Mouse (Mus musculus): ENCODE measurements around the gene Sgk2.

The Sgk2 gene

GRCm38 (mm10) chr2:162987218-162987617, at the start of gene Sgk2:
TSS of gene Sgk2 (plus strand) at chr2:162987330.
- no peak for DNase-seq

- no peak for DNase-seq
These were observed 47.6 kb upstream of the Sgk2 start for GRCm38 (mm10) chr2:162939562-162939961.

DNA sequence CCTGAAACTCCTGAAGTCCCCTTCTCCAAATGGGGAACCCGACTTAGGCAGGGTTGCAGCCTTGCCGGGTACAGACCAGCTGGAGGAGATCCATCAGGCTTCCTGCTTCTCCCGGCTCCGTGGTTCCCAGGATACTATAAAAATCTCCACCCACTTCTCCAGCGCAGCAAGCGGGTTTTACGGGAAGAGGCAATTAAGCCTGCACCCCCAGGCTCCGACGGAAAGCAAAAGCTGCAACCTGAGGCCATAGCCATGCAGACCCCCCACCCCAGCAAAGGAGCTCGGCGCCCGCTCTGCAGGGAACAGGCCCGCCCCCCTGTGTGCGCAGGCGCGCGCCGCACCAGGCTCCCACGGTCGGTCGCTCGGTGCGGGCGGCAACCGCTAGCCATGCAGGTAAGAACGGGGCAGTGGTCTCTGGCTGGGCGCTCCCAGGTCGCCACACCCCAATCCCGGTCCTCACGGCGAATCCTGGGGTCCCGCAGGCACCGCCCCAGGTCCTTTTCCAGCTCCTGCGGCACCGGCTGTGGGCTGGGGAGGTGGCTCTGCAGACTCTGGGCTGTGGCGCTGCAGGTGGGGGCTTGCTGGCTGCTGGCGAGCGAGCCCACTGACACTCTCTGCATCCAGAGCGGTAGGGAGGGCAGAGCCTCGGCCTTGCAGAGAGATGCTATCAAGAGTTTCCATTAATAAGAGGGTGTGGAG, 43.8 kb upstream of the Sgk2 start, which contains the start of gene L3mbtl1:
Gene L3mbtl1 (plus strand): TSS at position 325 of the 699 bp plus-strand sequence.
- peak; percentile 43 for DNase-seq

- no peak for DNase-seq
These were observed 43.2 kb upstream of the Sgk2 start for GRCm38 (mm10) chr2:162943931-162944330.

DNA sequence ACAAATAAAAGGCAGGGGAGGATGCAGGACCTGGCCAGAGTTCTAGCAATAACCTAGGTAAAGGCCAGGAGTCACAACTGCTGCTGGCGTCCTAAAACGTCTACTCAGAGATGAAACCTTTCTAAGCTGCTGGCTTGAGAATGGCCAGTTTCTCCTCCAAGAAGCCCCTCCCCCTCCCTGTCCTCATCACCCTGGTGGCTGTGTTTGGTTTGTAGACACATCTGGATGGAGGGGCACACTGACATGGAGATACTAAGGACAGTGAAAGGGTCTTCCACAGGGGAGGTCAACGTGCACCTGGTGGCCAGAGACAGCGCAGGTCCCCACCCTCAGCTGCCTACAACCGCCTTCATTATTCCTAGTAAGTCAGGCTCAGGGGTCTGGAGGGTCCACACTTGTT, 40.2 kb upstream of the Sgk2 start:
- DNase-seq: no peak

GRCm38 (mm10) chr2:162947736-162948135, 39.4 kb upstream of the Sgk2 start:
- DNase-seq: no peak

DNA sequence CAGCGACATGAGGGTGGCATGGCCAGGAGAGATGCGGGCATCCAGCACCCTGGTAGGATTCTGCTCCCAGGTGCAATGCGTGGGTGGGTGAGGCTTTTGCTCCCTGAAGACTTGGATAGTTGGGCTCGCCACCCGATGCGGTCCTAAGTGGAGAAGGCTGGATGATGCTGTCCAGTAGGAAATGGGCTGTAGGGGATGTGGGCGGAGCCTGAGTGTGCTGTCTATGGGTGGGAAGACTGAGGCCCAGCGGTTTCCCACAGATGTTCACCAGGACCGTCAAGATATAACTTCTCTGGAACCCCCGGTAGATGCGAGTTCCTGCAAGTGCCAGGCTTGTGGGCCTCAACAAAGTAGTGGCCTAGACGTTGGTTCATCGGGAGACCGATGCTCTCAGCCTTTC, 38.9 kb upstream of the Sgk2 start:
- no peak for DNase-seq

DNA sequence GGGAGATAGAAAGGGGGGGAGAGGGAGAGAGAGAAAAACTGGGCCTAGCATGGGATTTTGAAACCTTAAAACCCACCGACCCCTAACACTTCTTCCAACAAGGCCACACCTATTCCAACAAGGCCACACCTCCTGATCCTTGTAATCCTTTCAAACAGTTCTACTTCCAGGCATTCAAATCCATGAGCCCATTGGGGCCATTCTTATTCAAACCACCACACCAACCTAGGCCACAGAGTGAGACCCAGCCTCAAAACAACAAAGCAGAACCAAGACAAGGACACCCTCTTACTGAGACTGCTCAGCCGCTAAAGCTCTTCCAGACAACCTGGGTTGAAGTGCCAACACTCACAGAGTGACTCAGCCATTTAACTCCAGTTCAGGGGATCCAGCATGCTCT, 36.4 kb upstream of the Sgk2 start:
- DNase-seq: no peak

DNA sequence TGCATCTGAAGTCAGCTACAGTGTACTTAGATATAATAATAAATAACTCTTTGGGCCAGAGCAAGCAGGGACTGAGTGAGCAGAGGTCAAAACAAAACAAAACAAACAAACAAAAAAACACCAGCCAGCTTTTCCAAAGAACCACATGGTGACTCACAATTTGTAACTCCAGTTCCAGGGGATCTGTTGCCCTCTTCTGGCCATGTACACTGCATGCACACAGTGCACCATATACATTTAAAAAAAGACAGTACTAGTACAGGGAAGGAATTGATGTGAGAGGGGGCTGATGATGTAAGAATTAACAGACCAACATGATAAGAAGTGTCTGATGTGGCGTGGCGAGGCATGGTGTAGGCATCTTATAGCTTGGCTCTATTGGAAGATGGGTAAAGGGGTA, 30.3 kb upstream of the Sgk2 start:
- no peak for DNase-seq

- no peak for DNase-seq
These were observed 25.8 kb upstream of the Sgk2 start for GRCm38 (mm10) chr2:162961321-162961720.

GRCm38 (mm10) chr2:162966734-162967133, 20.4 kb upstream of the Sgk2 start:
- no peak for DNase-seq

GRCm38 (mm10) chr2:162968357-162968756, 18.8 kb upstream of the Sgk2 start:
- no peak for DNase-seq

GRCm38 (mm10) chr2:162969101-162969500, 18.0 kb upstream of the Sgk2 start:
- DNase-seq: no peak

DNA sequence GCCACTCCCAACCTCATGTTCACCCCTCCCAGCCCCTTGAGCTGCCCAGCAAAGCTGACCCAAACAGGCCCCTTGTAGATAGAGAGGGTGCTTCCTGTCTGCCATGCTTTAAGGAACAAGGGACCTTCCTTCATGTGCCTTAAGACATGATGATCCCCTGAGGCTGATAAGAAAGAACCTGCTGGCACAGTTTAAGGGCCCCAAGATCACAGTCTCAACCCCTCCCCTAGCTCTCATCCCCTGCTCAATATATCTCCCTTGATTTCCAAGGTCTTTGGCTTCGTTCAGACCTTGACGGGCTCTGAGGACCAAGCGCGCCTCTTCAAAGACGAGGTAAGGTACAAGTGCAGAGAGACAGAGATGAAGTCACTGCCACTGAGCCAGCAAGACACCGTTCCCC, 16.2 kb upstream of the Sgk2 start:
- no peak for DNase-seq

GRCm38 (mm10) chr2:162972752-162973151, 14.4 kb upstream of the Sgk2 start:
- DNase-seq: no peak

GRCm38 (mm10) chr2:162973206-162973605, 13.9 kb upstream of the Sgk2 start:
- DNase-seq: no peak

DNA sequence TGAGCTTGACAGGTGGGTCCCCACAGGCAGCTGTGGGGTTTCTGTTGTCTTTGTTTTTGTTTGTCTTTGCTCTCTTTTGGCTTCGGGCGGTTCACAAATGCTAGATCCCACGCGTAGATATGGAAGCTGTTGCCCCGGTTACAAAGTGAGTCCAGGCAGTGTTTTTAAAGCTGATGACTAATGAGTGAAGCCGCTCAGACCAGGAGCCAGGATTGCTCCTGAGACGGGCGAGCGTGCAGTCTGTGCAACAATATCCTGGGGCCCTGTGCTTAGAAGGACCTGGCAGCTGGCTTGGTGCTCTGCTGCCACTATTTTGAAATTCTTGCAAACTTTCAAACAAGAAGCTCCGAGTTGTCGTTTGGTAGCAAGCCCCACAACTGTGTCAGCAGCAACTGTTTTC, 13.5 kb upstream of the Sgk2 start:
- DNase-seq: no peak

DNA sequence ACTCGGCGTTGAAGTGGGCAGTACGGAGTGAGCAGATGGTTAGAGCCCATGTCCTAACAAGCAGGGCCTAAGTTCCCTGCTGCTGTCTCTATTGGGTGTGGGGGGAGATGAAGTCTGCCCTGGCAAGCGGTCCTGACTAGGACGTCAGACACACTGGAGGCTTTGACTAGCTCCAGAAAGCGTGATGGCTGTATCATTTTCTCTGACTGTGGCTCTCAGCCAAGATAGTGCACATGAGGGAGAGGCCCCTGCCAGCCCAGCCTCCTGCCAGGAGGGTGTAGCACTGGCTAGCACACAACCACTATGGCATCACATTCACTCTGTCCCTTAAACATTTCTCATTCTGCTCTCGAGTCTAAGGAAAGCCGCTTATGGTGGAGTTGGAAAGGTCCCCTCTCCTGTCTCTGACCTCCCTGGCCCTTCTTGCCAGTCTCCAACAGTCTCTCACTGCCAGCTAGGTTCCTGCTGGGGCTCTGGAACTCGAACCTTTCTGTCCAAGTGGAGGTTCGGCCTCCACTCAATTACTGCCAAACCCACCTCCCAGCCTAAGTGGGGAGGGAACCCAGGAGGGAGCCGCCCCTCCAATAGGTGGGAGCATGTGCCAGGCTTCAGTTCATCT, 11.9 kb upstream of the Sgk2 start:
- no peak for DNase-seq

GRCm38 (mm10) chr2:162976001-162976400, 11.1 kb upstream of the Sgk2 start:
- no peak for DNase-seq

DNA sequence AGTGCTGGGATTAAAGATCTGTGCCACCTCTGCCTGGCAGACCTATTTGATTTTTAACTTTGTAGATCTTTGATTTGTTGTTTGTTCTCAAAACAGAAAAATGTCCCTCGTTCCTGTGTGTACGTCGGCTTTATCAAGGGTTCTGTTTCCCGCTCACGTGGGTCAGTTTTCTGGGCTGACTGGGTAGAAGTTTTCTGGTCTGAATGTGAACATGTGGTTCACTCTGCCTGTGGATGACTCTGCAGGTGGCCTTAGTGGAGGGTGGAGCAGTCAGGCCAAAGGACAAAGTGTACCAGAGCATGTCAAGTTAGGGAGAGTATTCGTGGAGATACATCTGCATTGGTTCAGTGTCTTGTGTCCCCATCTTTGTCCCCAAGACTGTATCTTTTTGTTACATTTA, 2.7 kb upstream of the Sgk2 start:
- no peak for DNase-seq

DNA sequence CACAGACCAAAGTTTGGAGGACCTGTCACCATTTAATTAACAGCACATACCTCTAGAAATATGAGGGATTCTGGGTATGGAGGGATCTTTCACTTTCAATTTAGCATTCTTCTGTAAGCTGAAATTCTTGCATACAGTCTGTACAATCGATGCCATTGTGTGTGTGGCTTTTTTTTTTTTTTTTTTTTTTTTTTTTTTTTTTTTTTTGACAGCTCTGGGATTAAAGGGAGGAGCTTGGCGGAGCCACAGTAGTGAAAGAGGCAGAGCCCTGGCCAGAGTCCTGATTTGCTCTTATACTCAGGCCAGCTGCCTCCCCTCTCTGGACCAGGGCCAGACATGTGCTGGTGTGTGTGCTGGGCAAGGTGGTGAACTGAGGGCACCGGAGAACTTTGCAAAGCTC, 1.2 kb upstream of the Sgk2 start:
- DNase-seq: no peak

GRCm38 (mm10) chr2:162986764-162987163, 366 bp upstream of the Sgk2 start:
- no peak for DNase-seq

- no peak for DNase-seq
These were observed 1.1 kb downstream of the Sgk2 start for GRCm38 (mm10) chr2:162988235-162988634.

- no peak for DNase-seq
These were observed 4.4 kb downstream of the Sgk2 start for GRCm38 (mm10) chr2:162991394-162992083.

Data from cerebellum, adult 11 months (tissue).